Mouse (Mus musculus) myocyte (in vitro differentiated cells): ENCODE results near the gene Lamb1. TPM values are rescaled to one million over a fixed set of nuclear protein-coding genes. Genes with fewer than 3 reads are reported as not detected.

ENCODE experiments used
- H3K27me3 ChIP-seq: one replicate; pipeline ENCODE4 v1.6.1; 2011; ENCODE audit not compliant: control insufficient read depth, insufficient read depth, insufficient read length
- H3K36me3 ChIP-seq: one replicate; pipeline ENCODE4 v1.6.1; 2011; ENCODE audit not compliant: control insufficient read depth, insufficient read depth
- H3K4me2 ChIP-seq: one replicate; pipeline ENCODE4 v1.6.1; 2011; ENCODE audit warnings: low read depth, control low read depth
- H3K4me3 ChIP-seq: one replicate; pipeline ENCODE4 v1.5.1; 2011; ENCODE audit warnings: mild to moderate bottlenecking, control low read depth, moderate library complexity
- H3K79me2 ChIP-seq: one replicate; pipeline ENCODE4 v1.6.1; 2011; ENCODE audit not compliant: control insufficient read depth, insufficient read depth
- H3ac ChIP-seq: one replicate; pipeline ENCODE4 v1.6.1; 2011; ENCODE audit not compliant: control insufficient read depth, insufficient read length
- CEBPB ChIP-seq: IDR thresholded peaks from 2 replicates; pipeline ENCODE4 v1.6.1; 2011; ENCODE audit warnings: mild to moderate bottlenecking, moderate library complexity; ENCODE audit not compliant: poor library complexity, insufficient read depth, severe bottlenecking
- E2F4 ChIP-seq: IDR thresholded peaks from one replicate; pipeline ENCODE4 v1.6.1; 2011; ENCODE audit warnings: mild to moderate bottlenecking, control low read depth, moderate library complexity; ENCODE audit not compliant: insufficient read depth
- MAX ChIP-seq: IDR thresholded peaks from one replicate; pipeline ENCODE4 v1.6.1; 2011; ENCODE audit warnings: low read depth, mild to moderate bottlenecking, control low read depth
- MYOD1 ChIP-seq, 3 experiments: IDR thresholded peaks; one replicate each; pipeline ENCODE4 v1.6.1; 2011; ENCODE audit warnings: control low read depth in 2 of 3, low read depth in 2 of 3, mild to moderate bottlenecking in 2 of 3, moderate library complexity in 1 of 3; ENCODE audit not compliant: insufficient read length in 2 of 3, control insufficient read depth in 1 of 3
- MYOG ChIP-seq, 3 experiments: IDR thresholded peaks; one replicate each; pipeline ENCODE4 v1.6.1; 2011; ENCODE audit warnings: control low read depth in 2 of 3, low read depth in 2 of 3, mild to moderate bottlenecking in 2 of 3; ENCODE audit not compliant: insufficient read length in 2 of 3, control insufficient read depth in 1 of 3, insufficient read depth in 1 of 3
- POLR2A ChIP-seq: IDR thresholded peaks from one replicate; pipeline ENCODE4 v1.6.1; 2011; ENCODE audit warnings: low read depth, mild to moderate bottlenecking, control low read depth, moderate library complexity; ENCODE audit not compliant: insufficient read length
- POLR2AphosphoS2 ChIP-seq: IDR thresholded peaks from one replicate; pipeline ENCODE4 v1.6.1; 2011; ENCODE audit warnings: low read depth, control low read depth; ENCODE audit not compliant: insufficient read length
- REST ChIP-seq: IDR thresholded peaks from one replicate; pipeline ENCODE4 v1.6.1; 2011; ENCODE audit warnings: mild to moderate bottlenecking, control low read depth, moderate library complexity; ENCODE audit not compliant: insufficient read depth, insufficient read length
- SRF ChIP-seq: IDR thresholded peaks from one replicate; pipeline ENCODE4 v1.6.1; 2011; ENCODE audit warnings: low read depth; ENCODE audit not compliant: control insufficient read depth, insufficient read length
- TCF12 ChIP-seq: IDR thresholded peaks from one replicate; pipeline ENCODE4 v1.6.1; 2011; ENCODE audit warnings: mild to moderate bottlenecking, control low read depth; ENCODE audit not compliant: poor library complexity, insufficient read depth, severe bottlenecking
- TCF3 ChIP-seq: IDR thresholded peaks from one replicate; pipeline ENCODE4 v1.6.1; 2011; ENCODE audit warnings: low read depth, control low read depth; ENCODE audit not compliant: insufficient read length
- USF1 ChIP-seq: IDR thresholded peaks from one replicate; pipeline ENCODE4 v1.6.1; 2011; ENCODE audit warnings: low read depth, mild to moderate bottlenecking, control low read depth, moderate library complexity
- polyA plus RNA-seq: library from polyadenylated mRNA; unstranded; fragments of >200 nt; fragmentation: generic; extraction: Trizol; gene quantifications from one replicate; pipeline ENCODE4 v1.2.1, GENCODE M21; 2012; ENCODE audit warnings: missing spikeins

Lamb1 gene
- polyA plus RNA-seq, 1 experiment, result 69.4 TPM

GRCm38 (mm10) chr12:31236861-31237595 lies 28.0 kb upstream of the Lamb1 start:
- H3K4me2 ChIP-seq, result no peak overlapping the region
- TF ChIP-seq POLR2A, result no peak
- TF ChIP-seq TCF12, result no peak
- TF ChIP-seq POLR2AphosphoS2, result no peak
- no peak for TF ChIP-seq E2F4
- TF ChIP-seq SRF, result no peak
- no peak for TF ChIP-seq REST
- TF ChIP-seq CEBPB, result no peak
- no peak for TF ChIP-seq MAX
- TF ChIP-seq TCF3, result no peak
- TF ChIP-seq MYOD1 (IDR thresholded peaks at IDR 0.05; ENCODE audit: control insufficient read depth in 1 of 3, insufficient read length in 2 of 3, low read depth in 2 of 3), result no peak
- no peak for TF ChIP-seq MYOG (IDR thresholded peaks at IDR 0.05; ENCODE audit: control insufficient read depth in 1 of 3, insufficient read depth in 1 of 3, insufficient read length in 2 of 3, low read depth in 2 of 3)
- no peak for TF ChIP-seq USF1
- H3K27me3 ChIP-seq, result no peaks in the 10 kb centered on the region
- no peak overlapping the region for H3K4me3 ChIP-seq
- H3K36me3 ChIP-seq, result no peaks in the 10 kb centered on the region
- H3ac ChIP-seq, result no peak overlapping the region
- no peaks in the 10 kb centered on the region for H3K79me2 ChIP-seq

DNA sequence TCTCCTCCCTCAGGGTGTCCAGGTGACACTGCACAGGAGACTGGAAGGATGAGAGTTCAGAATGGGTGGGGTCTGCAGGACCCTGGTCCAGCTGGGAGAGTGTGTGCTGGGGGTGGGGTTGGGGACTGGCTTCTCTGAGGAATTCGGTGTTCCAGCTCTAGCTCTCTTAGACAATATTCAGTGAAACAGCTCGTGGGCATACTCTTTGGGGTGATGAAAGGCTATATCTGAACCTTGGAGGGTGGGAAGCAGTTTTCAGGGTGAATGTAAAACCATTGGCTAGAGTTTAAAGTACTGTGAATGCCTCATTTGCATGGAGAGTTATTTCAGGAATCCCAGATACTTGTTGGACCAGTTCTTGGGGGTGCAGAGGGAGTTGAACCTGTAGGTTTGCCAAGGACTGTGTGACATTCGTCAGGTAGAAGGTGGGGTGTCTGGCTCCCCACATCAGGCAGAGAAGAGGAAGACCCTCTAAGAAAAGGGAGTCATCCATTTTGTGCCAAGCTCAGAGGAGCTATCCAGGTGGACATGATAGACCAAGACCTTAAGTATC lies 25.9 kb upstream of the Lamb1 start:
- Histone ChIP-seq H3K36me3 (no peaks in the 10 kb centered on the region), H3K79me2 (no peaks in the 10 kb centered on the region), H3K4me2 (no peak overlapping the region), H3K27me3 (no peaks in the 10 kb centered on the region), H3K4me3 (no peak overlapping the region), H3ac (no peak overlapping the region)
- TF ChIP-seq CEBPB, result no peak
- TF ChIP-seq MYOG (IDR thresholded peaks at IDR 0.05; ENCODE audit: control insufficient read depth in 1 of 3, insufficient read depth in 1 of 3, insufficient read length in 2 of 3, low read depth in 2 of 3), result no peak
- TF ChIP-seq MAX, result no peak
- no peak for TF ChIP-seq POLR2A
- no peak for TF ChIP-seq TCF12
- TF ChIP-seq MYOD1 (IDR thresholded peaks at IDR 0.05; ENCODE audit: control insufficient read depth in 1 of 3, insufficient read length in 2 of 3, low read depth in 2 of 3), result no peak
- TF ChIP-seq REST, result no peak
- TF ChIP-seq SRF, result no peak
- no peak for TF ChIP-seq USF1
- TF ChIP-seq TCF3, result no peak
- TF ChIP-seq E2F4, result no peak
- no peak for TF ChIP-seq POLR2AphosphoS2

- H3K36me3 ChIP-seq, result no peaks in the 10 kb centered on the region
- H3K79me2 ChIP-seq, result no peaks in the 10 kb centered on the region
- H3K27me3 ChIP-seq, result no peaks in the 10 kb centered on the region
- H3K4me2 ChIP-seq, result no peak overlapping the region
- no peak overlapping the region for H3ac ChIP-seq
- H3K4me3 ChIP-seq, result no peak overlapping the region
- TF ChIP-seq REST (no peak), TCF12 (no peak), MAX (no peak), POLR2AphosphoS2 (no peak), POLR2A (no peak), MYOG (IDR thresholded peaks at IDR 0.05; ENCODE audit: control insufficient read depth in 1 of 3, insufficient read depth in 1 of 3, insufficient read length in 2 of 3, low read depth in 2 of 3) (no peak), MYOD1 (IDR thresholded peaks at IDR 0.05; ENCODE audit: control insufficient read depth in 1 of 3, insufficient read length in 2 of 3, low read depth in 2 of 3) (no peak), TCF3 (no peak), USF1 (no peak), CEBPB (no peak), SRF (no peak)
Measured at GRCm38 (mm10) chr12:31239798-31240197, 25.2 kb upstream of the Lamb1 start.

GRCm38 (mm10) chr12:31240470-31240869 lies 24.6 kb upstream of the Lamb1 start, which contains the start of gene Gm6993:
Gm6993 (plus strand) TSS chr12:31240770.
- Histone ChIP-seq H3ac (no peak within 1 kb of the TSS), H3K27me3 (no peaks in the 10 kb centered on the region), H3K4me2 (no peak within 1 kb of the TSS), H3K4me3 (no peak within 1 kb of the TSS), H3K79me2 (no peaks in the 10 kb centered on the region), H3K36me3 (no peaks in the 10 kb centered on the region)
- TF ChIP-seq POLR2A (no peak), MYOG (IDR thresholded peaks at IDR 0.05; ENCODE audit: control insufficient read depth in 1 of 3, insufficient read depth in 1 of 3, insufficient read length in 2 of 3, low read depth in 2 of 3) (no peak), MAX (no peak), USF1 (no peak), POLR2AphosphoS2 (no peak), MYOD1 (IDR thresholded peaks at IDR 0.05; ENCODE audit: control insufficient read depth in 1 of 3, insufficient read length in 2 of 3, low read depth in 2 of 3) (no peak), TCF3 (no peak), SRF (no peak), REST (no peak), E2F4 (no peak)
